Mouse (Mus musculus) gastrocnemius, adult 18-20 months (tissue): Measurements from ENCODE around the gene Dpp7. TPM values are rescaled to one million over a fixed set of nuclear protein-coding genes. Genes with fewer than 3 reads are reported as not detected.

Experiments used
- DNase-seq: peaks from one replicate; pipeline ENCODE4 v3.0.0; 2021; ENCODE audit warnings: low spot score
- total RNA-seq, 2 experiments: library from RNA; stranded (reverse); gene quantifications; 2 replicates each; pipeline ENCODE4 v1.2.3; 2021

Dpp7 gene
- total RNA-seq, 2 experiments from 2014 or later = 15.2 to 17.9 TPM

- DNase-seq = no peak
These were observed 13.8 kb upstream of the Dpp7 start for GRCm38 (mm10) chr2:25369996-25370395.

GRCm38 (mm10) chr2:25365091-25365761, 9.1 kb upstream of the Dpp7 start, which contains the start of gene Uap1l1:
Gene Uap1l1, minus strand, starts transcription at chr2:25365682.
- DNase-seq = peak; percentile 80

- DNase-seq = no peak
These were observed 8.6 kb upstream of the Dpp7 start for GRCm38 (mm10) chr2:25364761-25365090.

GRCm38 (mm10) chr2:25364313-25364712, 8.2 kb upstream of the Dpp7 start:
- DNase-seq = no peak

GRCm38 (mm10) chr2:25363478-25364178, 7.5 kb upstream of the Dpp7 start:
- no peak for DNase-seq

- no peak for DNase-seq
These were observed 3.7 kb upstream of the Dpp7 start for GRCm38 (mm10) chr2:25359848-25360247.

- DNase-seq = no peak
These were observed 616 bp downstream of the Dpp7 start for GRCm38 (mm10) chr2:25355419-25356066.

GRCm38 (mm10) chr2:25354211-25354610, 1.9 kb downstream of the Dpp7 start:
- DNase-seq = no peak

GRCm38 (mm10) chr2:25350701-25351100, 5.5 kb downstream of the Dpp7 start:
- no peak for DNase-seq

GRCm38 (mm10) chr2:25349499-25349898, 6.7 kb downstream of the Dpp7 start:
- DNase-seq = no peak

GRCm38 (mm10) chr2:25348162-25348561, 8.0 kb downstream of the Dpp7 start:
- no peak for DNase-seq

GRCm38 (mm10) chr2:25338303-25338702, 17.9 kb downstream of the Dpp7 start:
- DNase-seq = no peak

- DNase-seq = no peak
These were observed 22.6 kb downstream of the Dpp7 start for GRCm38 (mm10) chr2:25333569-25333968.

- DNase-seq = peak; percentile 99
These were observed 23.6 kb downstream of the Dpp7 start, which contains the start of gene Man1b1 for GRCm38 (mm10) chr2:25332286-25333160. Gene Man1b1, plus strand, starts transcription at chr2:25332338.

GRCm38 (mm10) chr2:25331470-25331869, 24.7 kb downstream of the Dpp7 start:
- no peak for DNase-seq

- DNase-seq = peak; percentile 18
These were observed 27.7 kb downstream of the Dpp7 start for GRCm38 (mm10) chr2:25328440-25328839.

GRCm38 (mm10) chr2:25326036-25326435, 30.1 kb downstream of the Dpp7 start:
- DNase-seq = no peak

GRCm38 (mm10) chr2:25320084-25320483, 36.1 kb downstream of the Dpp7 start:
- DNase-seq = no peak

GRCm38 (mm10) chr2:25318971-25319773, 37.0 kb downstream of the Dpp7 start, which contains the start of gene Grin1:
Gene Grin1, minus strand, starts transcription at chr2:25319187.
- peak; percentile 28 for DNase-seq

- DNase-seq = no peak
These were observed 37.8 kb downstream of the Dpp7 start for GRCm38 (mm10) chr2:25318119-25318966.
